Mouse (Mus musculus): ENCODE data around the gene Gm49711. TPM values are rescaled to one million over a fixed set of nuclear protein-coding genes. Genes with fewer than 3 reads are reported as not detected.

Gm49711 gene
- not detected for polyA plus RNA-seq (2015; fragmentation: Illumina TruSeq; extraction: RNeasy Lipid Tissue Mini Kit (QIAGEN cat#74804); ENCODE audit: insufficient read depth, low replicate concordance)

GRCm38 (mm10) chr16:92057852-92058643 is at the start of gene Gm49711, which contains the start of the genes Mrps6 and Slc5a3:
Gene Gm49711 (plus strand): TSS chr16:92058316.
Gene Mrps6 (plus strand): TSS chr16:92058270.
Gene Slc5a3 (plus strand): TSS chr16:92058322.

Other genes starting within 250 kb of the Gm49711 start
- 28.5 TPM for gene Mrps6, start within 50 bp of the Gm49711 start, polyA plus RNA-seq (2015; fragmentation: Illumina TruSeq; extraction: RNeasy Lipid Tissue Mini Kit (QIAGEN cat#74804); ENCODE audit: insufficient read depth, low replicate concordance)
- 6.1 TPM for gene Slc5a3, start within 50 bp of the Gm49711 start, polyA plus RNA-seq (2015; fragmentation: Illumina TruSeq; extraction: RNeasy Lipid Tissue Mini Kit (QIAGEN cat#74804); ENCODE audit: insufficient read depth, low replicate concordance)
- not detected for gene Kcne2, start 234.1 kb downstream of the Gm49711 start, polyA plus RNA-seq (2015; fragmentation: Illumina TruSeq; extraction: RNeasy Lipid Tissue Mini Kit (QIAGEN cat#74804); ENCODE audit: insufficient read depth, low replicate concordance)
- gene Smim11, start 243.0 kb downstream of the Gm49711 start, polyA plus RNA-seq (2015; fragmentation: Illumina TruSeq; extraction: RNeasy Lipid Tissue Mini Kit (QIAGEN cat#74804); ENCODE audit: insufficient read depth, low replicate concordance), result 88.4 TPM

Measured in spleen, adult 10 weeks (tissue).